8 mouse cellular contexts compared by ENCODE assay signal in the genomic region with DNA sequence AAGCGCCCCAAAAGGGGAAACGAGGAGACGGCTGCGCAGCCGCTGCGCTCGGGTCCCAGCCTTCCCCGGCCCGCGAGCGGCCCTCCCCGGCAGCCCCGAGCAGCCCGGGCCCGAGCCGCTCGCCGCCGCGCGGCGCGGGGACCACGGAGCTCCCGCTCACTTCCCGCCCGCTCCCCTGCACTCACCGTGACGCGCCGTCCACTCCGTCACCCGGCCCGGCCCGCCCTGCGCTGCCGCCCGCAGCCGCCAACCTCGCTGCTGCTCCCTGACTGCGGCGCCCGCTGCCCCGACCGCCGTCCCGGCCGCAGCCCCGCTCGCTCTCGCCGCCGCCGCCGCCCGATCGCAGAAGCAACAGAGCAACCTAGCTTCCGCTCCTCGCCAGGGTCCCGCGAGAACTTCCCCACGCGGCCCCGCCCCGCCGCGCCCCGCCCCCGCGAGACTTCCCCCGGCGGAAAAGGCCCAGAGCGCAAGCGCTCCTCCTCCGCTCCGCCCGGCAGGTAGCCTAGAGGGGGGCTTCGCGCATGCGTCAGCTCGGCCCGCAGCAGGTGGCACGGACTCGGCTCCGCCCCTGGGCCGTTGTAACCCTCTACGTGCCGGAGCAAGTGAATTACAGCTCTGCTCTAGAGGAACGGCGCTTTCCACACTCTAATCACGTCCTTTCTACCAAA. TPM values are rescaled to one million over a fixed set of nuclear protein-coding genes. Genes with fewer than 3 reads are reported as not detected.
DNase-seq lines count a peak whose midpoint lies in the region; ATAC-seq lines count a peak whose summit lies in the region.

A gene (minus strand): TSS at position 389 of the 668 bp plus-strand sequence.

- peak within 1 kb of the TSS; percentile 96 for H3K4me2 ChIP-seq in heart, embryonic 13.5 days
- H3K4me2 ChIP-seq in liver, embryonic 12.5 days, result peak within 1 kb of the TSS; percentile 95
- H3K4me2 ChIP-seq in stomach, embryonic 15.5 days, result peak within 1 kb of the TSS; percentile 77

- peaks cover 10% of the 10 kb centered on the region; the same call in 1 of the 2 replicates for H3K4me1 ChIP-seq in brown adipose tissue, adult 24 weeks (ENCODE audit: control insufficient read depth, insufficient read depth, insufficient read length, low read length)
- peaks cover 40% of the 10 kb centered on the region for H3K4me1 ChIP-seq in heart, embryonic 13.5 days
- peaks cover 69% of the 10 kb centered on the region for H3K4me1 ChIP-seq in liver, embryonic 12.5 days
- H3K4me1 ChIP-seq in stomach, embryonic 15.5 days, result peaks cover 25% of the 10 kb centered on the region

- H3K9me3 ChIP-seq in heart, embryonic 13.5 days, result no peaks in the 10 kb centered on the region
- 0 out of 2 replicates have a peak, but pooled peaks cover 3% of the 10 kb centered on the region for H3K9me3 ChIP-seq in liver, embryonic 12.5 days (replicated peaks)
- no peaks in the 10 kb centered on the region for H3K9me3 ChIP-seq in stomach, embryonic 15.5 days

- peak within 1 kb of the TSS; percentile 99 for H3K9ac ChIP-seq in heart, embryonic 13.5 days
- H3K9ac ChIP-seq in liver, embryonic 12.5 days, result peak within 1 kb of the TSS; percentile 100
- peak within 1 kb of the TSS; percentile 100 for H3K9ac ChIP-seq in stomach, embryonic 15.5 days

- H3K4me3 ChIP-seq in brown adipose tissue, adult 24 weeks (ENCODE audit: insufficient read depth, low read depth, low read length), result peak within 1 kb of the TSS; percentile 85
- peak within 1 kb of the TSS; percentile 100 for H3K4me3 ChIP-seq in heart, embryonic 13.5 days
- peak within 1 kb of the TSS; percentile 99 for H3K4me3 ChIP-seq in liver, embryonic 12.5 days
- H3K4me3 ChIP-seq in stomach, embryonic 15.5 days (replicated peaks), result peak within 1 kb of the TSS; percentile 99

- H3K27ac ChIP-seq in brown adipose tissue, adult 24 weeks (replicated peaks; ENCODE audit: low read depth, low read length), result peak within 1 kb of the TSS; percentile 71
- peak within 1 kb of the TSS; percentile 93 for H3K27ac ChIP-seq in heart, embryonic 13.5 days (replicated peaks)
- peak within 1 kb of the TSS; percentile 97 for H3K27ac ChIP-seq in liver, embryonic 12.5 days
- H3K27ac ChIP-seq in stomach, embryonic 15.5 days, result peak within 1 kb of the TSS; percentile 94

- H3K36me3 ChIP-seq in heart, embryonic 13.5 days, result no peaks in the 10 kb centered on the region
- peaks cover 5% of the 10 kb centered on the region; the same call in 1 of the 2 replicates for H3K36me3 ChIP-seq in liver, embryonic 12.5 days
- H3K36me3 ChIP-seq in stomach, embryonic 15.5 days, result no peaks in the 10 kb centered on the region

- under 1% methylated on average over 86 of the region's 91 CpGs for WGBS in heart, embryonic 13.5 days
- WGBS in liver, embryonic 12.5 days (ENCODE audit: insufficient replicate concordance), result 2% methylated on average over 89 of the region's 91 CpGs
- under 1% methylated on average over 60 of the region's 91 CpGs for WGBS in stomach, embryonic 15.5 days

- no peaks in the 10 kb centered on the region for H3K27me3 ChIP-seq in heart, embryonic 13.5 days (replicated peaks)
- H3K27me3 ChIP-seq in liver, embryonic 12.5 days (replicated peaks), result no peaks in the 10 kb centered on the region
- no peaks in the 10 kb centered on the region for H3K27me3 ChIP-seq in stomach, embryonic 15.5 days (replicated peaks)

- peak; percentile 93 for ATAC-seq in heart, embryonic 13.5 days (ENCODE audit: extremely low read depth, insufficient number of reproducible peaks, low FRiP score, low TSS enrichment)
- ATAC-seq in liver, embryonic 12.5 days, result peak; percentile 92
- ATAC-seq in stomach, embryonic 15.5 days (ENCODE audit: insufficient read depth, low FRiP score, low read depth), result peak; percentile 96; the same call in 1 of the 2 replicates

- peak; percentile 99 for DNase-seq in CD4-positive, CD25-positive, alpha-beta regulatory T cell, adult 2 months (ENCODE audit: low read depth, low spot score)
- DNase-seq in fat pad, adult 2 months (ENCODE audit: extremely low read depth, low read depth, low spot score), result peak; percentile 40
- peak; percentile 99 for DNase-seq in kidney, postnatal 10 days
- peak; percentile 96 to 98 for DNase-seq in natural killer cell, adult 2 months (ENCODE audit: low spot score in 2 of 2)

RNA-seq across cellular contexts. Expression of the gene that starts here (rescaled TPM):
- polyA plus RNA-seq in brown adipose tissue, adult 24 weeks (2012; ENCODE audit: insufficient read depth, insufficient read length, missing spikeins), result 29.1 and 32.4 TPM in 2 replicates
- polyA plus RNA-seq in heart, embryonic 13.5 days (2015; fragmentation: Nextera tagmentation; extraction: Ambion mirVana), result 86.6 and 90.0 TPM in 2 replicates
- 78.6 and 89.6 TPM in 2 replicates for polyA plus RNA-seq in liver, embryonic 12.5 days (2016; fragmentation: Nextera tagmentation; extraction: Ambion mirVana)
- 83.5 and 85.7 TPM in 2 replicates for polyA plus RNA-seq in stomach, embryonic 15.5 days (2015; fragmentation: Nextera tagmentation; extraction: Ambion mirVana)

Comparison
In these comparisons a context has a peak if more than half of its experiments do, and no peak if none do; other contexts are left out.
1. Peak in every context shown above with its lines: DNase-seq, ATAC-seq, H3K4me3 ChIP-seq and H3K27ac ChIP-seq.
2. DNase-seq: peak in every context shown above with its lines; median percentile 99 in CD4-positive, CD25-positive, alpha-beta regulatory T cell, adult 2 months; 99 in kidney, postnatal 10 days; 97 in natural killer cell, adult 2 months; 40 in fat pad, adult 2 months.